27 mouse cellular contexts compared by ENCODE assay signal in genomic region chr3:41078673-41079072, GRCm38 (mm10).
"Had no signal": no experiment of that assay in that cellular context is flagged by ENCODE, and none has a peak within 500 bp of the region (broad histone marks: within the 10 kb centered on the region; RNA-seq: fewer than 3 reads in every experiment).

No protein-coding gene starts in this region.

- H3K27ac ChIP-seq: limb, embryonic 10.5 days; limb, embryonic 12.5 days; limb, embryonic 13.5 days; limb, embryonic 15.5 days; liver, embryonic 12.5 days; liver, embryonic 13.5 days; liver, embryonic 14.5 days; liver, embryonic 15.5 days; lung, embryonic 15.5 days; macrophage; midbrain, embryonic 10.5 days; midbrain, embryonic 12.5 days; midbrain, embryonic 13.5 days; midbrain, embryonic 15.5 days; neural tube, embryonic 12.5 days had no signal

- DNase-seq: left cerebral cortex, postnatal 4 days; liver; liver, embryonic 13.5 days; liver, postnatal 0 days; lung, adult 18-20 months; lung, adult 2 months; lung, embryonic 14.5 days; lung, postnatal 14 days; lung, postnatal 36 days; lung, postnatal 4 days; midbrain, embryonic 14.5 days had no signal

- H3K4me3 ChIP-seq: limb, embryonic 10.5 days; limb, embryonic 12.5 days; limb, embryonic 13.5 days; limb, embryonic 15.5 days; liver, embryonic 12.5 days; liver, embryonic 13.5 days; liver, embryonic 15.5 days; lung, embryonic 15.5 days; megakaryocyte, embryonic 14.5 days; midbrain, embryonic 10.5 days; midbrain, embryonic 12.5 days; midbrain, embryonic 13.5 days; midbrain, embryonic 15.5 days; myocyte; neural tube, embryonic 12.5 days had no signal
